Mouse (Mus musculus) hindbrain, embryonic 13.5 days (tissue): ENCODE results near the gene Mobp. TPM values are rescaled to one million over a fixed set of nuclear protein-coding genes. Genes with fewer than 3 reads are reported as not detected.
A peak's percentile ranks its signal among the peaks of the same experiment; 100 is the strongest.

Experiments
- ATAC-seq: fragments of 200-750 bp; cut with Nextera tagmentation; 2 replicates; pipeline ENCODE4 v1.8.0; 2017; ENCODE audit warnings: moderate TSS enrichment; ENCODE audit not compliant: low FRiP score
- H3K27ac ChIP-seq: fragments of 300-500 bp; sonication (generic); 2 replicates; pipeline ENCODE4 v1.5.1; 2015; ENCODE audit warnings: inconsistent platforms, mild to moderate bottlenecking, moderate library complexity
- H3K27me3 ChIP-seq: fragments of 300-500 bp; sonication (generic); 2 replicates; pipeline ENCODE4 v1.6.1; 2015; ENCODE audit warnings: mild to moderate bottlenecking, inconsistent platforms
- H3K36me3 ChIP-seq: fragments of 300-500 bp; sonication (generic); 2 replicates; pipeline ENCODE4 v1.6.1; 2015; ENCODE audit warnings: mild to moderate bottlenecking, inconsistent platforms
- H3K4me1 ChIP-seq: fragments of 300-500 bp; sonication (generic); replicated peaks from 2 replicates; pipeline ENCODE4 v1.6.1; 2015; ENCODE audit warnings: inconsistent platforms
- H3K4me2 ChIP-seq: fragments of 300-500 bp; sonication (generic); 2 replicates; pipeline ENCODE4 v1.6.1; 2015; ENCODE audit warnings: inconsistent platforms, mild to moderate bottlenecking, moderate library complexity
- H3K4me3 ChIP-seq: fragments of 300-500 bp; sonication (generic); 2 replicates; pipeline ENCODE4 v1.5.1; 2015; ENCODE audit warnings: mild to moderate bottlenecking, inconsistent platforms
- H3K9ac ChIP-seq: fragments of 300-500 bp; sonication (generic); 2 replicates; pipeline ENCODE4 v1.6.1; 2015; ENCODE audit warnings: mild to moderate bottlenecking, inconsistent platforms
- H3K9me3 ChIP-seq: fragments of 300-500 bp; sonication (generic); 2 replicates; pipeline ENCODE4 v1.6.1; 2016; ENCODE audit warnings: inconsistent platforms
- WGBS: fragments of 180-500 bp; shearing (Covaris S2); methylation state at CpG from one replicate; pipeline ENCODE4 v1.1.7; 2015; 5-methylcytosine and 5-hydroxymethylcytosine counted together
- polyA plus RNA-seq: library from polyadenylated mRNA; unstranded; fragments of >200 nt; fragmentation: Nextera tagmentation; extraction: Ambion mirVana; gene quantifications from 2 replicates; pipeline ENCODE4 v1.2.1, GENCODE M21; 2015

Mobp gene
- polyA plus RNA-seq, 1 experiment from 2014 or later = not detected

GRCm38 (mm10) chr9:120192742-120193141 is 43.2 kb downstream of the Mobp start:
- peaks cover 8% of the 10 kb centered on the region; the same call in 1 of the 2 replicates for H3K9me3 ChIP-seq
- WGBS = 76% methylated on average over 7 of the region's 7 CpGs
- H3K27ac ChIP-seq = no peak overlapping the region
- no peak for ATAC-seq
- H3K9ac ChIP-seq = no peak overlapping the region
- H3K36me3 ChIP-seq = no peaks in the 10 kb centered on the region
- 0 out of 2 replicates have a peak, but pooled peaks cover 4% of the 10 kb centered on the region for H3K27me3 ChIP-seq
- H3K4me3 ChIP-seq = no peak overlapping the region
- peaks cover 4% of the 10 kb centered on the region for H3K4me1 ChIP-seq
- H3K4me2 ChIP-seq = no peak overlapping the region

GRCm38 (mm10) chr9:120200873-120201272 is 51.4 kb downstream of the Mobp start:
- Histone ChIP-seq H3K4me1 (no peaks in the 10 kb centered on the region), H3K27me3 (no peaks in the 10 kb centered on the region), H3K9ac (no peak overlapping the region), H3K9me3 (peaks cover 8% of the 10 kb centered on the region; the same call in 1 of the 2 replicates), H3K27ac (no peak overlapping the region), H3K36me3 (no peaks in the 10 kb centered on the region), H3K4me3 (no peak overlapping the region), H3K4me2 (no peak overlapping the region)
- WGBS = 61% methylated on average over 4 of the region's 4 CpGs
- ATAC-seq = no peak

- no peak overlapping the region for H3K27ac ChIP-seq
- ATAC-seq = no peak
- no peaks in the 10 kb centered on the region for H3K36me3 ChIP-seq
- peaks cover 5% of the 10 kb centered on the region; the same call in 1 of the 2 replicates for H3K9me3 ChIP-seq
- WGBS = 87% methylated on average over 7 of the region's 7 CpGs
- H3K27me3 ChIP-seq = no peaks in the 10 kb centered on the region
- no peak overlapping the region for H3K4me3 ChIP-seq
- H3K4me2 ChIP-seq = no peak overlapping the region
- no peaks in the 10 kb centered on the region for H3K4me1 ChIP-seq
- H3K9ac ChIP-seq = no peak overlapping the region
These were observed 52.2 kb downstream of the Mobp start for GRCm38 (mm10) chr9:120201743-120202142.

- Histone ChIP-seq H3K4me1 (no peaks in the 10 kb centered on the region), H3K9ac (no peak overlapping the region), H3K4me2 (no peak overlapping the region), H3K36me3 (no peaks in the 10 kb centered on the region), H3K9me3 (no peaks in the 10 kb centered on the region), H3K27me3 (no peaks in the 10 kb centered on the region), H3K4me3 (no peak overlapping the region), H3K27ac (no peak overlapping the region)
- WGBS = 34% methylated on average over 12 of the region's 12 CpGs
- no peak for ATAC-seq
These were observed 53.2 kb downstream of the Mobp start for GRCm38 (mm10) chr9:120202683-120203082.

GRCm38 (mm10) chr9:120203936-120204335 is 54.4 kb downstream of the Mobp start:
- Histone ChIP-seq H3K4me1 (no peaks in the 10 kb centered on the region), H3K9me3 (no peaks in the 10 kb centered on the region), H3K36me3 (no peaks in the 10 kb centered on the region), H3K4me3 (no peak overlapping the region), H3K27ac (no peak overlapping the region), H3K27me3 (no peaks in the 10 kb centered on the region), H3K9ac (no peak overlapping the region), H3K4me2 (no peak overlapping the region)
- WGBS = 80% methylated on average over 10 of the region's 10 CpGs
- no peak for ATAC-seq

- Histone ChIP-seq H3K27ac (no peak overlapping the region), H3K9me3 (no peaks in the 10 kb centered on the region), H3K27me3 (no peaks in the 10 kb centered on the region), H3K9ac (no peak overlapping the region), H3K4me2 (no peak overlapping the region), H3K4me1 (no peaks in the 10 kb centered on the region), H3K4me3 (no peak overlapping the region), H3K36me3 (no peaks in the 10 kb centered on the region)
- WGBS = 67% methylated on average over 17 of the region's 17 CpGs
- ATAC-seq = no peak
These were observed 57.4 kb downstream of the Mobp start for GRCm38 (mm10) chr9:120206897-120207296.

GRCm38 (mm10) chr9:120210068-120210467 is 60.6 kb downstream of the Mobp start:
- Histone ChIP-seq H3K27ac (no peak overlapping the region), H3K4me2 (no peak overlapping the region), H3K36me3 (no peaks in the 10 kb centered on the region), H3K27me3 (no peaks in the 10 kb centered on the region), H3K9me3 (no peaks in the 10 kb centered on the region), H3K4me1 (peaks cover 3% of the 10 kb centered on the region; the same call in 1 of the 2 replicates), H3K4me3 (no peak overlapping the region), H3K9ac (no peak overlapping the region)
- ATAC-seq = no peak
- WGBS = 82% methylated on average over 4 of the region's 4 CpGs

- Histone ChIP-seq H3K36me3 (no peaks in the 10 kb centered on the region), H3K27ac (peak overlapping the region; percentile 52; the same call in 1 of the 2 replicates), H3K27me3 (no peaks in the 10 kb centered on the region), H3K9me3 (no peaks in the 10 kb centered on the region), H3K4me1 (peaks cover 8% of the 10 kb centered on the region), H3K4me3 (no peak overlapping the region), H3K9ac (no peak overlapping the region), H3K4me2 (no peak overlapping the region)
- 63% methylated on average over 4 of the region's 4 CpGs for WGBS
- ATAC-seq = no peak
These were observed 61.4 kb downstream of the Mobp start for GRCm38 (mm10) chr9:120210865-120211264.

GRCm38 (mm10) chr9:120212936-120213335 is 63.4 kb downstream of the Mobp start:
- peak overlapping the region; percentile 46 for H3K27ac ChIP-seq
- no peak overlapping the region for H3K9ac ChIP-seq
- WGBS = 58% methylated on average over 6 of the region's 6 CpGs
- H3K9me3 ChIP-seq = no peaks in the 10 kb centered on the region
- no peak overlapping the region for H3K4me3 ChIP-seq
- H3K27me3 ChIP-seq = no peaks in the 10 kb centered on the region
- H3K36me3 ChIP-seq = no peaks in the 10 kb centered on the region
- no peak for ATAC-seq
- H3K4me2 ChIP-seq = no peak overlapping the region
- H3K4me1 ChIP-seq = peaks cover 16% of the 10 kb centered on the region

- Histone ChIP-seq H3K4me2 (no peak overlapping the region), H3K36me3 (no peaks in the 10 kb centered on the region), H3K27me3 (no peaks in the 10 kb centered on the region), H3K9ac (no peak overlapping the region), H3K4me1 (peaks cover 16% of the 10 kb centered on the region), H3K4me3 (no peak overlapping the region), H3K27ac (no peak overlapping the region), H3K9me3 (no peaks in the 10 kb centered on the region)
- ATAC-seq = no peak
- WGBS = 89% methylated on average over 11 of the region's 11 CpGs
These were observed 65.5 kb downstream of the Mobp start for GRCm38 (mm10) chr9:120214978-120215495.

GRCm38 (mm10) chr9:120219411-120219810 is 69.9 kb downstream of the Mobp start:
- Histone ChIP-seq H3K4me3 (no peak overlapping the region), H3K36me3 (no peaks in the 10 kb centered on the region), H3K27ac (no peak overlapping the region), H3K4me2 (no peak overlapping the region), H3K4me1 (peaks cover 18% of the 10 kb centered on the region), H3K27me3 (no peaks in the 10 kb centered on the region), H3K9me3 (no peaks in the 10 kb centered on the region), H3K9ac (no peak overlapping the region)
- no peak for ATAC-seq
- WGBS = 78% methylated on average over 3 of the region's 3 CpGs
